Mouse (Mus musculus): ENCODE results near the gene Ifnl3. TPM values are rescaled to one million over a fixed set of nuclear protein-coding genes. Genes with fewer than 3 reads are reported as not detected.
A peak's percentile ranks its signal among the peaks of the same experiment; 100 is the strongest.
"Not testable (repeated sequence)": the region's sequence is repeated elsewhere in the genome, so short reads cannot be mapped to it uniquely, and the experiment has no call there.

Ifnl3 gene
- polyA plus RNA-seq (2015; fragmentation: Nextera tagmentation; extraction: Ambion mirVana) = not detected in 2 replicates

GRCm38 (mm10) chr7:28522536-28522935, at the start of gene Ifnl3:
Gene Ifnl3, plus strand, starts transcription at chr7:28522836.
- H3K4me2 ChIP-seq; H3K36me3 ChIP-seq (ENCODE audit: poor library complexity, severe bottlenecking); H3K9ac ChIP-seq; H3K4me3 ChIP-seq; H3K27me3 ChIP-seq; H3K4me1 ChIP-seq; ATAC-seq; H3K27ac ChIP-seq; H3K9me3 ChIP-seq (replicated peaks): not testable (repeated sequence)
- WGBS = 68% methylated on average over 5 of the region's 6 CpGs

- H3K4me3 ChIP-seq = no peak overlapping the region
- H3K27ac ChIP-seq = no peak overlapping the region
- no peaks in the 10 kb centered on the region for H3K36me3 ChIP-seq (ENCODE audit: poor library complexity, severe bottlenecking)
- H3K27me3 ChIP-seq = no peaks in the 10 kb centered on the region
- no peaks in the 10 kb centered on the region for H3K9me3 ChIP-seq (replicated peaks)
- no peak overlapping the region for H3K4me2 ChIP-seq
- no peak for ATAC-seq
- no peak overlapping the region for H3K9ac ChIP-seq
- 89% methylated on average over 6 of the region's 6 CpGs for WGBS
- H3K4me1 ChIP-seq = no peaks in the 10 kb centered on the region
Measured at GRCm38 (mm10) chr7:28476191-28476590, 46.4 kb upstream of the Ifnl3 start.

- Histone ChIP-seq H3K27ac (no peak overlapping the region), H3K4me3 (no peak overlapping the region), H3K4me2 (no peak overlapping the region), H3K27me3 (no peaks in the 10 kb centered on the region), H3K9me3 (replicated peaks) (no peaks in the 10 kb centered on the region), H3K9ac (no peak overlapping the region), H3K36me3 (ENCODE audit: poor library complexity, severe bottlenecking) (no peaks in the 10 kb centered on the region), H3K4me1 (no peaks in the 10 kb centered on the region)
- ATAC-seq = no peak
- WGBS = 85% methylated on average over 5 of the region's 5 CpGs
Measured at GRCm38 (mm10) chr7:28477363-28477762, 45.3 kb upstream of the Ifnl3 start.

GRCm38 (mm10) chr7:28478854-28479253, 43.8 kb upstream of the Ifnl3 start:
- H3K4me1 ChIP-seq = no peaks in the 10 kb centered on the region
- 11% methylated on average over 8 of the region's 8 CpGs for WGBS
- no peak for ATAC-seq

GRCm38 (mm10) chr7:28482854-28483253, 39.8 kb upstream of the Ifnl3 start:
- ATAC-seq = no peak

More at GRCm38 (mm10) chr7:28478854-28479253, 43.8 kb upstream of the Ifnl3 start:
- H3K9me3 ChIP-seq (replicated peaks) = no peaks in the 10 kb centered on the region
- H3K9ac ChIP-seq = no peak overlapping the region
- no peaks in the 10 kb centered on the region for H3K36me3 ChIP-seq (ENCODE audit: poor library complexity, severe bottlenecking)
- no peak overlapping the region for H3K4me3 ChIP-seq
- no peak overlapping the region for H3K27ac ChIP-seq
- H3K4me2 ChIP-seq = no peak overlapping the region
- no peaks in the 10 kb centered on the region for H3K27me3 ChIP-seq

GRCm38 (mm10) chr7:28484192-28484591, 38.4 kb upstream of the Ifnl3 start:
- no peaks in the 10 kb centered on the region for H3K36me3 ChIP-seq (ENCODE audit: poor library complexity, severe bottlenecking)
- H3K4me1 ChIP-seq = peaks cover 3% of the 10 kb centered on the region; the same call in 1 of the 2 replicates
- no peak overlapping the region for H3K4me2 ChIP-seq
- ATAC-seq = no peak
- H3K9ac ChIP-seq = no peak overlapping the region
- no peak overlapping the region for H3K27ac ChIP-seq
- no peak overlapping the region for H3K4me3 ChIP-seq
- no peaks in the 10 kb centered on the region for H3K9me3 ChIP-seq (replicated peaks)
- WGBS = 55% methylated on average over 4 of the region's 4 CpGs
- peaks cover 25% of the 10 kb centered on the region; the same call in 1 of the 2 replicates for H3K27me3 ChIP-seq

More at GRCm38 (mm10) chr7:28482854-28483253, 39.8 kb upstream of the Ifnl3 start:
- no peak overlapping the region for H3K4me3 ChIP-seq
- H3K36me3 ChIP-seq (ENCODE audit: poor library complexity, severe bottlenecking) = no peaks in the 10 kb centered on the region
- H3K9ac ChIP-seq = no peak overlapping the region
- no peak overlapping the region for H3K27ac ChIP-seq
- H3K4me1 ChIP-seq = no peaks in the 10 kb centered on the region
- H3K9me3 ChIP-seq (replicated peaks) = no peaks in the 10 kb centered on the region
- 87% methylated on average over 11 of the region's 11 CpGs for WGBS
- peaks cover 12% of the 10 kb centered on the region; the same call in 1 of the 2 replicates for H3K27me3 ChIP-seq
- H3K4me2 ChIP-seq = no peak overlapping the region

GRCm38 (mm10) chr7:28488030-28488491, 34.6 kb upstream of the Ifnl3 start:
- Histone ChIP-seq H3K27me3 (peaks cover 27% of the 10 kb centered on the region; the same call in 1 of the 2 replicates), H3K4me3 (peak overlapping the region; percentile 15), H3K27ac (no peak overlapping the region), H3K36me3 (ENCODE audit: poor library complexity, severe bottlenecking) (no peaks in the 10 kb centered on the region), H3K9ac (peak overlapping the region; percentile 37; the same call in 1 of the 2 replicates), H3K4me2 (peak overlapping the region; percentile 50), H3K9me3 (replicated peaks) (no peaks in the 10 kb centered on the region), H3K4me1 (peaks cover 8% of the 10 kb centered on the region; the same call in 1 of the 2 replicates)
- 4% methylated on average over 16 of the region's 16 CpGs for WGBS
- ATAC-seq = no peak

- H3K9me3 ChIP-seq (replicated peaks) = no peaks in the 10 kb centered on the region
- no peak overlapping the region for H3K4me3 ChIP-seq
- H3K27ac ChIP-seq = no peak overlapping the region
- 3% methylated on average over 10 of the region's 10 CpGs for WGBS
- no peaks in the 10 kb centered on the region for H3K36me3 ChIP-seq (ENCODE audit: poor library complexity, severe bottlenecking)
- H3K4me2 ChIP-seq = 0 out of 2 replicates have a peak overlapping the region, but pooled peaks have one; percentile 4
- no peak overlapping the region for H3K9ac ChIP-seq
- ATAC-seq = no peak
- H3K27me3 ChIP-seq = peaks cover 27% of the 10 kb centered on the region; the same call in 1 of the 2 replicates
- H3K4me1 ChIP-seq = peaks cover 8% of the 10 kb centered on the region; the same call in 1 of the 2 replicates
Measured at GRCm38 (mm10) chr7:28490410-28490809, 32.2 kb upstream of the Ifnl3 start.

GRCm38 (mm10) chr7:28490903-28491302, 31.7 kb upstream of the Ifnl3 start:
- Histone ChIP-seq H3K4me2 (0 out of 2 replicates have a peak overlapping the region, but pooled peaks have one; percentile 4), H3K36me3 (ENCODE audit: poor library complexity, severe bottlenecking) (no peaks in the 10 kb centered on the region), H3K4me3 (no peak overlapping the region), H3K27ac (no peak overlapping the region), H3K27me3 (peaks cover 27% of the 10 kb centered on the region; the same call in 1 of the 2 replicates), H3K4me1 (peaks cover 8% of the 10 kb centered on the region; the same call in 1 of the 2 replicates), H3K9me3 (replicated peaks) (no peaks in the 10 kb centered on the region), H3K9ac (no peak overlapping the region)
- 33% methylated on average over 14 of the region's 14 CpGs for WGBS
- ATAC-seq = no peak

GRCm38 (mm10) chr7:28492310-28492709, 30.3 kb upstream of the Ifnl3 start:
- WGBS = 82% methylated on average over 8 of the region's 8 CpGs
- H3K27me3 ChIP-seq = peaks cover 21% of the 10 kb centered on the region; the same call in 1 of the 2 replicates

GRCm38 (mm10) chr7:28495426-28495825, 27.2 kb upstream of the Ifnl3 start:
- Histone ChIP-seq H3K27ac (no peak overlapping the region; the same call in 1 of the 2 replicates), H3K4me1 (0 out of 2 replicates have a peak, but pooled peaks cover 4% of the 10 kb centered on the region), H3K9ac (no peak overlapping the region), H3K27me3 (no peaks in the 10 kb centered on the region), H3K36me3 (ENCODE audit: poor library complexity, severe bottlenecking) (no peaks in the 10 kb centered on the region), H3K4me3 (no peak overlapping the region), H3K4me2 (no peak overlapping the region), H3K9me3 (replicated peaks) (no peaks in the 10 kb centered on the region)
- WGBS = 68% methylated on average over 11 of the region's 11 CpGs
- no peak for ATAC-seq

More at GRCm38 (mm10) chr7:28492310-28492709, 30.3 kb upstream of the Ifnl3 start:
- no peaks in the 10 kb centered on the region for H3K9me3 ChIP-seq (replicated peaks)
- no peak overlapping the region for H3K27ac ChIP-seq
- no peak overlapping the region for H3K4me3 ChIP-seq
- peaks cover 8% of the 10 kb centered on the region; the same call in 1 of the 2 replicates for H3K4me1 ChIP-seq
- no peaks in the 10 kb centered on the region for H3K36me3 ChIP-seq (ENCODE audit: poor library complexity, severe bottlenecking)
- H3K4me2 ChIP-seq = no peak overlapping the region
- no peak for ATAC-seq
- no peak overlapping the region for H3K9ac ChIP-seq

GRCm38 (mm10) chr7:28505585-28505984, 17.1 kb upstream of the Ifnl3 start:
- H3K4me2 ChIP-seq = no peak overlapping the region
- H3K9me3 ChIP-seq (replicated peaks) = peaks cover 7% of the 10 kb centered on the region; the same call in 1 of the 2 replicates
- no peak overlapping the region for H3K9ac ChIP-seq
- no peaks in the 10 kb centered on the region for H3K4me1 ChIP-seq
- H3K36me3 ChIP-seq (ENCODE audit: poor library complexity, severe bottlenecking) = no peaks in the 10 kb centered on the region
- H3K27ac ChIP-seq = no peak overlapping the region
- no peaks in the 10 kb centered on the region for H3K27me3 ChIP-seq
- ATAC-seq = no peak
- WGBS = 5% methylated on average over 5 of the region's 5 CpGs
- no peak overlapping the region for H3K4me3 ChIP-seq

Measured in forebrain, embryonic 13.5 days (tissue).